Mouse (Mus musculus): ENCODE data around the gene Crtap.
A peak's percentile ranks its signal among the peaks of the same experiment; 100 is the strongest.

Crtap gene

GRCm38 (mm10) chr9:114389905-114390748 is at the start of gene Crtap:
Crtap (minus strand) TSS chr9:114390675.
- DNase-seq (ENCODE audit: low read depth, low spot score): peak; percentile 62

GRCm38 (mm10) chr9:114435668-114436067 is 45.2 kb upstream of the Crtap start:
- no peak for DNase-seq (ENCODE audit: low read depth, low spot score)

- no peak for DNase-seq (ENCODE audit: low read depth, low spot score)
These were observed 37.8 kb upstream of the Crtap start for GRCm38 (mm10) chr9:114428103-114428834.

GRCm38 (mm10) chr9:114427425-114427824 is 37.0 kb upstream of the Crtap start:
- no peak for DNase-seq (ENCODE audit: low read depth, low spot score)

GRCm38 (mm10) chr9:114426201-114426600 is 35.7 kb upstream of the Crtap start:
- no peak for DNase-seq (ENCODE audit: low read depth, low spot score)

- no peak for DNase-seq (ENCODE audit: low read depth, low spot score)
These were observed 35.1 kb upstream of the Crtap start for GRCm38 (mm10) chr9:114425576-114425975.

- DNase-seq (ENCODE audit: low read depth, low spot score): no peak
These were observed 31.3 kb upstream of the Crtap start for GRCm38 (mm10) chr9:114421797-114422196.

GRCm38 (mm10) chr9:114421045-114421444 is 30.6 kb upstream of the Crtap start:
- no peak for DNase-seq (ENCODE audit: low read depth, low spot score)

GRCm38 (mm10) chr9:114420443-114420842 is 30.0 kb upstream of the Crtap start:
- DNase-seq (ENCODE audit: low read depth, low spot score): no peak

- DNase-seq (ENCODE audit: low read depth, low spot score): peak; percentile 43
These were observed 27.7 kb upstream of the Crtap start for GRCm38 (mm10) chr9:114418187-114418586.

- DNase-seq (ENCODE audit: low read depth, low spot score): no peak
These were observed 26.4 kb upstream of the Crtap start for GRCm38 (mm10) chr9:114416646-114417517.

- DNase-seq (ENCODE audit: low read depth, low spot score): peak; percentile 62
These were observed 25.2 kb upstream of the Crtap start for GRCm38 (mm10) chr9:114415701-114416100.

GRCm38 (mm10) chr9:114413866-114414265 is 23.4 kb upstream of the Crtap start:
- no peak for DNase-seq (ENCODE audit: low read depth, low spot score)

GRCm38 (mm10) chr9:114412406-114412805 is 21.9 kb upstream of the Crtap start:
- no peak for DNase-seq (ENCODE audit: low read depth, low spot score)

GRCm38 (mm10) chr9:114411295-114411694 is 20.8 kb upstream of the Crtap start:
- DNase-seq (ENCODE audit: low read depth, low spot score): no peak

GRCm38 (mm10) chr9:114410313-114410862 is 19.9 kb upstream of the Crtap start:
- DNase-seq (ENCODE audit: low read depth, low spot score): no peak

- DNase-seq (ENCODE audit: low read depth, low spot score): no peak
These were observed 17.2 kb upstream of the Crtap start for GRCm38 (mm10) chr9:114407676-114408075.

- peak; percentile 65 for DNase-seq (ENCODE audit: low read depth, low spot score)
These were observed 11.2 kb upstream of the Crtap start for GRCm38 (mm10) chr9:114401685-114402080.

- DNase-seq (ENCODE audit: low read depth, low spot score): peak; percentile 87
These were observed 10.6 kb upstream of the Crtap start, which contains the start of the genes Glb1 and Tmppe for GRCm38 (mm10) chr9:114400949-114401684. Glb1 (plus strand) TSS chr9:114401076. Tmppe (plus strand) TSS chr9:114401105.

GRCm38 (mm10) chr9:114400588-114400948 is 10.1 kb upstream of the Crtap start:
- DNase-seq (ENCODE audit: low read depth, low spot score): no peak

GRCm38 (mm10) chr9:114399680-114400079 is 9.2 kb upstream of the Crtap start:
- no peak for DNase-seq (ENCODE audit: low read depth, low spot score)

All from forelimb bud, embryonic 11.5 days (tissue).